Mouse (Mus musculus) hindbrain, embryonic 12.5 days (tissue): ENCODE measurements at regions not wholly inside any gene's neighbourhood (a gene's known extent, or its start where the extent isn't known, plus 50 kb on each side); places are given as distances from the start of the nearest gene placed in this dataset.

Experiments
- ATAC-seq: fragments of 200-750 bp; cut with Nextera tagmentation; 2 replicates; pipeline ENCODE4 v1.8.0; 2017; ENCODE audit warnings: moderate TSS enrichment; ENCODE audit not compliant: low FRiP score
- H3K27ac ChIP-seq: fragments of 300-500 bp; sonication (generic); 2 replicates; pipeline ENCODE4 v1.5.1; 2016; ENCODE audit warnings: mild to moderate bottlenecking
- H3K27me3 ChIP-seq: fragments of 300-500 bp; sonication (generic); 2 replicates; pipeline ENCODE4 v1.6.1; 2016; ENCODE audit warnings: mild to moderate bottlenecking
- H3K36me3 ChIP-seq: fragments of 300-500 bp; sonication (generic); 2 replicates; pipeline ENCODE4 v1.6.1; 2016; ENCODE audit warnings: mild to moderate bottlenecking
- H3K4me1 ChIP-seq: fragments of 300-500 bp; sonication (generic); 2 replicates; pipeline ENCODE4 v1.6.1; 2016
- H3K4me2 ChIP-seq: fragments of 300-500 bp; sonication (generic); replicated peaks from 2 replicates; pipeline ENCODE4 v1.6.1; 2016; ENCODE audit warnings: mild to moderate bottlenecking
- H3K4me3 ChIP-seq: fragments of 300-500 bp; sonication (generic); 2 replicates; pipeline ENCODE4 v1.5.1; 2016; ENCODE audit warnings: mild to moderate bottlenecking
- H3K9ac ChIP-seq: fragments of 300-500 bp; sonication (generic); 2 replicates; pipeline ENCODE4 v1.6.1; 2016; ENCODE audit warnings: mild to moderate bottlenecking, moderate library complexity
- H3K9me3 ChIP-seq: fragments of 300-500 bp; sonication (generic); replicated peaks from 2 replicates; pipeline ENCODE4 v1.6.1; 2016; ENCODE audit warnings: mild to moderate bottlenecking
- WGBS: fragments of 180-500 bp; shearing (Covaris S2); methylation state at CpG from one replicate; pipeline ENCODE4 v1.1.7; 2016; 5-methylcytosine and 5-hydroxymethylcytosine counted together

GRCm38 (mm10) chr5:119777836-119778235, 54.6 kb upstream of the Tbx5 start:
- Histone ChIP-seq H3K4me2 (no peak overlapping the region), H3K27me3 (peaks cover 25% of the 10 kb centered on the region), H3K4me1 (no peaks in the 10 kb centered on the region), H3K9me3 (no peaks in the 10 kb centered on the region), H3K4me3 (no peak overlapping the region), H3K36me3 (no peaks in the 10 kb centered on the region), H3K9ac (no peak overlapping the region), H3K27ac (no peak overlapping the region)
- 34% methylated on average over 2 of the region's 2 CpGs for WGBS
- no peak for ATAC-seq

DNA sequence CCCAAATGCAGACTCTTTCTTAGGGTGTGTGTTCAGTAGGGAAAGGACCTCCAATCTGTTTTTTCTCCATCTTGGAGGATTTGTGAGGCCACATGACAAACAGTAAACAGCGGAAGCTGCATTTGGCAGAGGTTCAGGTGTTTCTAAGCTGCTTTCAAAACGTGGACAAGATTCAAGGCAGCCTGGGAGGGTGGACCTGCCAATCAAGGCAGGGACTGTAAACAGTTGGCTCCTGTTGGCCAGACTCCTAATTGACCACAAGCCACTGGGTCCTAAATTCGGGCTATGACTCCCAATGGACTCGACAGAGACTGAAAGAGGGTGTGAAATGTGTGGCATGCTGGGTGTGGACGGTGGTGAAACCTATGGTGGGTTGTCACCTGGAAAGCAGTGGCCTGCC, 51.1 kb upstream of the Tbx5 start:
- WGBS = 63% methylated on average over 5 of the region's 5 CpGs
- Histone ChIP-seq H3K4me2 (no peak overlapping the region), H3K9me3 (no peaks in the 10 kb centered on the region), H3K27ac (no peak overlapping the region), H3K4me3 (no peak overlapping the region), H3K27me3 (peaks cover 24% of the 10 kb centered on the region), H3K36me3 (no peaks in the 10 kb centered on the region), H3K9ac (no peak overlapping the region), H3K4me1 (no peaks in the 10 kb centered on the region)
- no peak for ATAC-seq
